Mouse (Mus musculus): Measurements from ENCODE around the gene Parp8. TPM values are rescaled to one million over a fixed set of nuclear protein-coding genes. Genes with fewer than 3 reads are reported as not detected.

Parp8 gene
- total RNA-seq, 1 experiment from 2014 or later: 45.1 TPM

GRCm38 (mm10) chr13:116973491-116973890, 51.8 kb downstream of the Parp8 start:
- no peak for ATAC-seq (replicated peaks; ENCODE audit: insufficient number of reproducible peaks, low FRiP score, low TSS enrichment, poor library complexity, severe bottlenecking)

- peak; percentile 58; the same call in 1 of the 2 replicates for ATAC-seq (replicated peaks; ENCODE audit: insufficient number of reproducible peaks, low FRiP score, low TSS enrichment, poor library complexity, severe bottlenecking)
Observed at GRCm38 (mm10) chr13:116972036-116972611, 53.2 kb downstream of the Parp8 start.

- no peak for ATAC-seq (replicated peaks; ENCODE audit: insufficient number of reproducible peaks, low FRiP score, low TSS enrichment, poor library complexity, severe bottlenecking)
Observed at GRCm38 (mm10) chr13:116970706-116971428, 54.5 kb downstream of the Parp8 start.

- no peak for ATAC-seq (replicated peaks; ENCODE audit: insufficient number of reproducible peaks, low FRiP score, low TSS enrichment, poor library complexity, severe bottlenecking)
Observed at GRCm38 (mm10) chr13:116969650-116970049, 55.7 kb downstream of the Parp8 start.

- ATAC-seq (replicated peaks; ENCODE audit: insufficient number of reproducible peaks, low FRiP score, low TSS enrichment, poor library complexity, severe bottlenecking): no peak
Observed at GRCm38 (mm10) chr13:116968906-116969305, 56.4 kb downstream of the Parp8 start.

- no peak for ATAC-seq (replicated peaks; ENCODE audit: insufficient number of reproducible peaks, low FRiP score, low TSS enrichment, poor library complexity, severe bottlenecking)
Observed at GRCm38 (mm10) chr13:116967459-116967858, 57.9 kb downstream of the Parp8 start.

GRCm38 (mm10) chr13:116962480-116963462, 62.6 kb downstream of the Parp8 start:
- ATAC-seq (replicated peaks; ENCODE audit: insufficient number of reproducible peaks, low FRiP score, low TSS enrichment, poor library complexity, severe bottlenecking): no peak

- no peak for ATAC-seq (replicated peaks; ENCODE audit: insufficient number of reproducible peaks, low FRiP score, low TSS enrichment, poor library complexity, severe bottlenecking)
Observed at GRCm38 (mm10) chr13:116958776-116959589, 66.4 kb downstream of the Parp8 start.

GRCm38 (mm10) chr13:116957577-116957976, 67.8 kb downstream of the Parp8 start:
- ATAC-seq (replicated peaks; ENCODE audit: insufficient number of reproducible peaks, low FRiP score, low TSS enrichment, poor library complexity, severe bottlenecking): no peak

GRCm38 (mm10) chr13:116951336-116951735, 74.0 kb downstream of the Parp8 start:
- no peak for ATAC-seq (replicated peaks; ENCODE audit: insufficient number of reproducible peaks, low FRiP score, low TSS enrichment, poor library complexity, severe bottlenecking)

GRCm38 (mm10) chr13:116949527-116949926, 75.8 kb downstream of the Parp8 start:
- ATAC-seq (replicated peaks; ENCODE audit: insufficient number of reproducible peaks, low FRiP score, low TSS enrichment, poor library complexity, severe bottlenecking): peak; percentile 64; the same call in 1 of the 2 replicates

GRCm38 (mm10) chr13:116949056-116949455, 76.3 kb downstream of the Parp8 start:
- no peak for ATAC-seq (replicated peaks; ENCODE audit: insufficient number of reproducible peaks, low FRiP score, low TSS enrichment, poor library complexity, severe bottlenecking)

- no peak for ATAC-seq (replicated peaks; ENCODE audit: insufficient number of reproducible peaks, low FRiP score, low TSS enrichment, poor library complexity, severe bottlenecking)
Observed at GRCm38 (mm10) chr13:116948299-116948659, 77.1 kb downstream of the Parp8 start.

- ATAC-seq (replicated peaks; ENCODE audit: insufficient number of reproducible peaks, low FRiP score, low TSS enrichment, poor library complexity, severe bottlenecking): no peak
Observed at GRCm38 (mm10) chr13:116947611-116948298, 77.6 kb downstream of the Parp8 start.

GRCm38 (mm10) chr13:116946566-116946965, 78.8 kb downstream of the Parp8 start:
- ATAC-seq (replicated peaks; ENCODE audit: insufficient number of reproducible peaks, low FRiP score, low TSS enrichment, poor library complexity, severe bottlenecking): no peak

GRCm38 (mm10) chr13:116941280-116942015, 83.9 kb downstream of the Parp8 start:
- no peak for ATAC-seq (replicated peaks; ENCODE audit: insufficient number of reproducible peaks, low FRiP score, low TSS enrichment, poor library complexity, severe bottlenecking)

GRCm38 (mm10) chr13:116940761-116941160, 84.6 kb downstream of the Parp8 start:
- no peak for ATAC-seq (replicated peaks; ENCODE audit: insufficient number of reproducible peaks, low FRiP score, low TSS enrichment, poor library complexity, severe bottlenecking)
